Mouse (Mus musculus) forebrain, embryonic 11.5 days (tissue): ENCODE measurements around the gene 2610318N02Rik. TPM values are rescaled to one million over a fixed set of nuclear protein-coding genes. Genes with fewer than 3 reads are reported as not detected.

ENCODE experiments used
- ATAC-seq: fragments of 200-750 bp; cut with Nextera tagmentation; replicated peaks from 2 replicates; pipeline ENCODE4 v1.8.0; 2017; ENCODE audit warnings: moderate TSS enrichment; ENCODE audit not compliant: low FRiP score
- DNase-seq: peaks from one replicate; pipeline ENCODE4 v3.0.0-alpha.2; 2017; ENCODE audit warnings: low spot score
- H3K27ac ChIP-seq: fragments of 300-500 bp; sonication (generic); 2 replicates; pipeline ENCODE4 v1.5.1; 2014; ENCODE audit warnings: low read depth, low read length
- H3K27me3 ChIP-seq: fragments of 300-500 bp; sonication (generic); 2 replicates; pipeline ENCODE4 v1.6.1; 2014; ENCODE audit warnings: mild to moderate bottlenecking, low read length, mixed read lengths; ENCODE audit not compliant: control insufficient read depth, insufficient read depth
- H3K36me3 ChIP-seq: fragments of 300-500 bp; sonication (generic); 2 replicates; pipeline ENCODE4 v1.6.1; 2014; ENCODE audit warnings: mild to moderate bottlenecking, low read length, moderate library complexity, mixed read lengths; ENCODE audit not compliant: control insufficient read depth, insufficient read depth
- H3K4me1 ChIP-seq: fragments of 300-500 bp; sonication (generic); replicated peaks from 2 replicates; pipeline ENCODE4 v1.6.1; 2014; ENCODE audit warnings: low read length, mixed read lengths; ENCODE audit not compliant: control insufficient read depth, insufficient read depth
- H3K4me2 ChIP-seq: fragments of 300-500 bp; sonication (generic); 2 replicates; pipeline ENCODE4 v1.6.1; 2014; ENCODE audit warnings: low read depth, mild to moderate bottlenecking, low read length, moderate library complexity, mixed read lengths; ENCODE audit not compliant: severe bottlenecking
- H3K4me3 ChIP-seq: fragments of 300-500 bp; sonication (generic); 2 replicates; pipeline ENCODE4 v1.5.1; 2014; ENCODE audit warnings: low read depth, low read length
- H3K9ac ChIP-seq: fragments of 300-500 bp; sonication (generic); 2 replicates; pipeline ENCODE4 v1.6.1; 2014; ENCODE audit warnings: low read length
- H3K9me3 ChIP-seq: fragments of 300-500 bp; sonication (generic); 2 replicates; pipeline ENCODE4 v1.6.1; 2016; ENCODE audit warnings: low read length, mixed read lengths; ENCODE audit not compliant: control insufficient read depth
- WGBS: fragments of 180-500 bp; shearing (Covaris S2); extraction: QIAGEN DNeasy Blood & Tissue Kit; methylation state at CpG from one replicate; pipeline ENCODE4 v1.1.7; 2014; 5-methylcytosine and 5-hydroxymethylcytosine counted together
- microRNA counts: library from miRNA; unstranded; fragments of <30 nt; microRNA quantifications from one replicate; lab custom pipeline; 2015
- microRNA-seq: library from miRNA; unstranded; fragments of <30 nt; microRNA quantifications from one replicate; pipeline ENCODE4, GENCODE M21; 2016; ENCODE audit not compliant: insufficient number of aligned reads
- polyA plus RNA-seq: library from polyadenylated mRNA; unstranded; fragments of >200 nt; fragmentation: Nextera tagmentation; extraction: Ambion mirVana; gene quantifications from 2 replicates; pipeline ENCODE4 v1.2.1, GENCODE M21; 2014

Gene 2610318N02Rik
- polyA plus RNA-seq, 1 experiment from 2014 or later, result 104 TPM

- Histone ChIP-seq H3K9ac (peak within 1 kb of the TSS; percentile 97), H3K9me3 (no peaks in the 10 kb centered on the region), H3K36me3 (peaks cover 6% of the 10 kb centered on the region; the same call in 1 of the 2 replicates), H3K4me1 (no peaks in the 10 kb centered on the region), H3K4me2 (peak within 1 kb of the TSS; percentile 73), H3K4me3 (peak within 1 kb of the TSS; percentile 86), H3K27ac (peak within 1 kb of the TSS; percentile 89), H3K27me3 (no peaks in the 10 kb centered on the region)
- peak; percentile 97 for ATAC-seq
- WGBS, result under 1% methylated on average over 71 of the region's 76 CpGs
- peak; percentile 96 for DNase-seq
Measured at GRCm38 (mm10) chr16:17069511-17070443, 55.2 kb downstream of the 2610318N02Rik start, which contains the start of gene Ypel1. Ypel1 (plus strand) TSS chr16:17069696.

- no peak overlapping the region for H3K4me2 ChIP-seq
- no peak overlapping the region for H3K4me3 ChIP-seq
- no peak for ATAC-seq
- peaks cover 3% of the 10 kb centered on the region; the same call in 1 of the 2 replicates for H3K36me3 ChIP-seq
- DNase-seq, result no peak
- WGBS, result 90% methylated on average over 2 of the region's 2 CpGs
- H3K27ac ChIP-seq, result no peak overlapping the region
- no peaks in the 10 kb centered on the region for H3K4me1 ChIP-seq
- no peak overlapping the region for H3K9ac ChIP-seq
- no peaks in the 10 kb centered on the region for H3K27me3 ChIP-seq
- H3K9me3 ChIP-seq, result no peaks in the 10 kb centered on the region
Measured at GRCm38 (mm10) chr16:17067552-17067951, 57.4 kb downstream of the 2610318N02Rik start.

MicroRNAs within 50 kb of the gene (microRNA counts, 519-probe panel; counts per million panel counts)
- 6,686 counts per million, percentile 91 among the panel's probes with 10 or more counts for microRNA mmu-miR-130b (lab: Ali Mortazavi, UCI)
- microRNA mmu-miR-301b (lab: Ali Mortazavi, UCI), result 3,930 counts per million, percentile 27 among the panel's probes with 10 or more counts

Small RNAs within 50 kb of the gene (microRNA-seq; reads per million reads assigned to microRNA genes)
- gene Mir130b (10,323 reads per million, percentile 92 among the genes with 10 or more reads in this experiment), gene Mir301b (297 reads per million, percentile 50 among the genes with 10 or more reads in this experiment)

Other genes starting within 250 kb of the 2610318N02Rik start
- gene Ppm1f, start 228.7 kb downstream of the 2610318N02Rik start, polyA plus RNA-seq, result 22.1 and 24.5 TPM in 2 replicates
- gene Mapk1, start 141.8 kb downstream of the 2610318N02Rik start, polyA plus RNA-seq, result 197 and 202 TPM in 2 replicates
- gene Ypel1, start 55.5 kb downstream of the 2610318N02Rik start, polyA plus RNA-seq, result 119 and 130 TPM in 2 replicates
- 153 and 156 TPM in 2 replicates for gene Ppil2, start 13.9 kb downstream of the 2610318N02Rik start, polyA plus RNA-seq
- gene Sdf2l1, start 7.2 kb upstream of the 2610318N02Rik start, polyA plus RNA-seq, result 64.9 and 68.4 TPM in 2 replicates
- gene Ydjc, start 19.5 kb upstream of the 2610318N02Rik start, polyA plus RNA-seq, result 5.7 and 6.0 TPM in 2 replicates
- gene Ccdc116, start 22.1 kb upstream of the 2610318N02Rik start, polyA plus RNA-seq, result 0.61 and 0.97 TPM in 2 replicates
- 379 and 399 TPM in 2 replicates for gene Ube2l3, start 77.5 kb upstream of the 2610318N02Rik start, polyA plus RNA-seq
- 1.6 and 1.9 TPM in 2 replicates for gene Rimbp3, start 83.4 kb upstream of the 2610318N02Rik start, polyA plus RNA-seq
- 10.7 and 11.3 TPM in 2 replicates for gene Hic2, start 108.4 kb upstream of the 2610318N02Rik start, polyA plus RNA-seq
- gene Tmem191c, start 150.9 kb upstream of the 2610318N02Rik start, polyA plus RNA-seq, result 7.7 and 10.5 TPM in 2 replicates
- gene Serpind1, start 206.2 kb upstream of the 2610318N02Rik start, polyA plus RNA-seq, result 0.20 and 0.48 TPM in 2 replicates